Mouse (Mus musculus) brain, embryonic 14.5 days (tissue): Measurements from ENCODE around the gene Nf1.

Experiments
- CTCF ChIP-seq: fragments of 200-500 bp; IDR thresholded peaks from 2 replicates; pipeline ENCODE4 v1.5.1; 2012; ENCODE audit warnings: inconsistent platforms, mild to moderate bottlenecking, moderate library complexity, borderline replicate concordance; ENCODE audit not compliant: insufficient read depth, insufficient read length; ENCODE audit errors: extremely low read depth
- POLR2A ChIP-seq: fragments of 200-500 bp; IDR thresholded peaks from 2 replicates; pipeline ENCODE4 v1.6.1; 2012; ENCODE audit warnings: mild to moderate bottlenecking, inconsistent platforms, borderline replicate concordance; ENCODE audit not compliant: poor library complexity, insufficient read depth, insufficient read length, severe bottlenecking; ENCODE audit errors: extremely low read depth

DNA sequence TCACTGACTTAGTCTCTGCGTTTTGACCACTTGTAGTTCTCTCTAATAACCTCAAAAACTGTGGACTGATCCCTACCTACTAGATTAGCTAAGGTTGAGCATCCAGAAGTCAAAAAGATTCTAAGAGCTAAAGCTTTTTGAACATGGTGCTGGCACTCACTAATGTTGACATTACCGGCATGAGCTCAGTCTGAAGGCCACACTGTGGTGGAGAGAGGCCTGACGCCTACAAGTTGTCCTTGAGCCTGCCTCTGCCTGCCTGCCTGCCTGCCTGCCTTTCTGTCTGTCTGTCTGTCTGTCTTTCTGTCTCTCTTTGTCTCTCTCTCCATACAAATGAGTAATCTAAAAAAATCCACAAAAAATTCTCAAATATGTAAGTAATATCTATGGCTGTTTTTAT is 118.4 kb downstream of the Nf1 start:
- no peak for TF ChIP-seq POLR2A
- no peak for TF ChIP-seq CTCF
